Mouse (Mus musculus): ENCODE data around the gene Igsf11. TPM values are rescaled to one million over a fixed set of nuclear protein-coding genes. Genes with fewer than 3 reads are reported as not detected.
"Not testable (repeated sequence)": the region's sequence is repeated elsewhere in the genome, so short reads cannot be mapped to it uniquely, and the experiment has no call there.

Gene Igsf11
- total RNA-seq, 2 experiments from 2014 or later, result 26.1 to 27.7 TPM

DNA sequence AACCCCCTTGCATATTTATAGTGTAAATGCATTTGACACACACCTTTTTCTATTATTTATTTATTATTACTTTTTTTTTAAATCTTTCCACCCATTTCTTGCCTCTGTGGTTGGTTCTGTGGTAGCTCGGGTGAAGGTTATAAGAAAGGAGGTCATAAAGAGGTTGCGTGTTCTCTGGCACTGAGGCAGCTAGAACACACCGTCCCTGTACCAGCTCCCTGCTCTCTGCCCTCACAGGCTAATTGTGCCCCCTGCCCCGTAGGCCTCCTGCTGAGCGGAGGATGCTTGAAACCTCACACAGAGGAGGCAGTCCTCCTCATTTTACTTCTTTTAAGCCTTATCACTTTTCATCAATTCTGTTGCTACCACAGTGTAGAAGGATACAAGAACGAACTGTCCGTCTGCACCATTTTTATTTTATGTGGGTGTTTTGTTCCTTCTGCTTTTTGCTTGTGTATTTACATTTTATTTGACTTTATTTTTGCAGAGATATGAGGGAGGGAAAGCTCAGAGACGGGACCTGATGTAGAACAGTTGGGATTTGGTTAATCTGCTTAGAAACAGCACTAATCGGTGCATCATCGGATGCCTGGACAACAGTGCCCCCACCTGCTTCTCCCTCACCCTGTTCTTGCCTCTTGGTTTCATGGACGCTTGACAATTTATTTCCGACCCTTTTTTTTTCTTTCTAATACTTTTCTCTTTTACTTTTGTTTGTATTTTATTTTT lies 90.2 kb downstream of the Igsf11 start:
- no peak for DNase-seq (ENCODE audit: low spot score in 2 of 2)

DNA sequence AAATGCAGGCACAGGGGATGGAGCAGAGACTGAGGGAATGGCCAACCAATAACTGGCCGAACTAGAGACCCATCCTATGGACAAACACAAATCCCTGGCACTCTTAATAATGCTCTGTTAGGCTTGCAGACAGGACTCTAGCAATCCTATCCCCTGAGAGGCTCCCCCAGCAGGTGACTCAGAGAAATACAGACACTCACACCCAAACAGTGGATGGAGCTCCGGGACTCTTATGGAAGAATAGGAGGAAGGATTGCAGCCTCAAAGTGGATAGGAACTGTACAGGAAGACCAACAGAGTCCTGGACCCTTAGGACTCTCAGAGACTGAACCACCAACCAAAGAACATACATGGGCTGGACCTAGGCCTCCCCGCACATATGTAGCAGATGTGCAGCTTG lies 91.4 kb downstream of the Igsf11 start:
- not testable (repeated sequence) for DNase-seq (ENCODE audit: low spot score in 2 of 2)

DNA sequence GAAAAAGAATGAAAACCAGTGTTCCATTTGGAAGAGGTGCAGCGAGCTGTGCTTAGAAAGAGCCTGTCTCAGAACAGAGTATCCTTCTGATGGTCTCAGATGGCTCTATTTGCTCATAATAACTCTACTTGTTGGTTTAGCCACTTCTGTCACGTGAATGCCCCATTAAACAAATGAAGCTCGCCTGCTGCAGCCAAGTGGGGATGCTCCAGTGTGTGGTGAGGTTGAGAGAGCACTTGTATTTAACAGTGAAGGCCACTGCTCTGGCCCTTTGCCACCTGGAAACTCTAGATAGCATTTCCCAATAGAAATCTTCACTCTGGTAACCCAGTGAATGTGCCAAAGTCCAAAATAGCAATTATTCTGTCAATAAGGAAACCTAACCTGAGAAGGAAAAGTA lies 92.9 kb downstream of the Igsf11 start:
- peak; percentile 42 to 51 for DNase-seq (ENCODE audit: low spot score in 2 of 2)

DNA sequence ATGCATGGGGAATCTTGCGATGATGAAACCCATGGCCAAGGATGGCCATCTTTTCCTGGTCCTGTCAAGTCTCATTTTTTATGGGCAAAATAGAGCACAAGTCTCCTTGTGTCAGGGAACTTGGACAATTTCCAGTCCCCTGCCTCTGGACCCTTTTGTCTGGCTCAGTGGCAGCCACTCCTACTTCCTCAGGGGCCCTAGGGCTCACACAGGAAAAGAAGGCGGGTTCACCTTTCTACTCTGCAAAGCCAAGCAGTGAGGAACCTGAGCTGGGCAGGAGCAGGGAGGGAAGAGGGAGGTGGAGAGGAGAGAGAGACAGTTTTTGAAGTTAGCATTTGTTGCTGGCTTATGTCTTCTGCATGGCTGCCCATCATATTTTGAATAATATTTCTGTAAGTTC lies 93.9 kb downstream of the Igsf11 start:
- DNase-seq (ENCODE audit: low spot score in 2 of 2), result no peak

DNA sequence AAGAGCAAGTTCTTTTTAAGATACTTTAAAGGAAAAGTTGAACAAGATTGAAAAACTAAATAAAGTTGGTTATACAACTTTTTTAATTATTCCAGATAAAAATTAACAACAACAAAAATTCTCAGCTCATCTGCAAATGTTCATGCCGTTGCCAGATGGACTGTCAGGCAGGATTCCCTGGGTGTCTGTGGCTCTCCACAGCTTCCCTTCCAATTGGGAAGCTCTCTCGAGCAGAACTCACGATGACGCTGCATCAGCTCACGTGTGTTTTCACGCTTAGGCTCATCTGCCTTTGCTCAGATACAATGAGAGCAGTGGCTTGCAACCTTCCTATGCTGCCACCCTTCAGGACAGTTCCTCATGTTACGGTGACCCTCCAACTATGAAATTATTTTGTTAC lies 101.2 kb downstream of the Igsf11 start:
- DNase-seq (ENCODE audit: low spot score in 2 of 2), result peak; percentile 30 to 34

DNA sequence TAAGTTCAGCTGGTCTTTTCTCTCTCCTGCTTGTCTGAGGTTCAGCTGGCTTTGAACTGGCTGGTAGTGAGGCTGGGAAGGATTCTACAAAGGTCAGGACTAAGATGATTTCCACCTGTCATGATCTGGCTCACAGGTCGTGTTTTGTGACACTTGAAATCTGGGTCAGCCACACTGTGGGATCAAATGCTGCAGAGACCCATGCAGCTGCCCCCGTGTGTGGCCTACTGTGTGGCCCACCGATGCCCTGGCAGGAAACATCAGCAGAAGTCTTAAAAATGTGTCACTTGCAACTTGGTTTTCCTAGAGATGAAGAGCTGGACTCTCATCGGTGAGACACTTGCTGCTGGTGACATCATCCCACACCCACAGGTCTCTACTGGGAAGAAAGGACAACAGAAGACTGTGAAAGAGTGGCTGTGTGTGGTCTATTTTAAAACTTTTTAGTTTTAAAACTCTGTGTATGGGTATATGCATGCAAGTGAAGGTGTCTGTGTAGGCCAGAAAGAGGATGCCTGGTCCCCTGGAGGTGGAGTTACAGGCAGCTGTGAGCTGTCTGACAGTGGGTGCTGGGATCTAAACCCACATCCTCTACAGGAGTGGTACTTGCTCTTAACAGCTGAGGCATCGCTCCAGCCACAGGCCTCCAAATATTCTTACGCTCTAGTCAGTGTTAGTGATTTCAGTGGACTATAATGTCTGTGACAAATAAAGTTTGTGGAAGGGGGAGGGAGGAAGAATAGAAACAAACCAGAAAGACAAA lies 106.2 kb downstream of the Igsf11 start:
- DNase-seq (ENCODE audit: low spot score in 2 of 2), result no peak

DNA sequence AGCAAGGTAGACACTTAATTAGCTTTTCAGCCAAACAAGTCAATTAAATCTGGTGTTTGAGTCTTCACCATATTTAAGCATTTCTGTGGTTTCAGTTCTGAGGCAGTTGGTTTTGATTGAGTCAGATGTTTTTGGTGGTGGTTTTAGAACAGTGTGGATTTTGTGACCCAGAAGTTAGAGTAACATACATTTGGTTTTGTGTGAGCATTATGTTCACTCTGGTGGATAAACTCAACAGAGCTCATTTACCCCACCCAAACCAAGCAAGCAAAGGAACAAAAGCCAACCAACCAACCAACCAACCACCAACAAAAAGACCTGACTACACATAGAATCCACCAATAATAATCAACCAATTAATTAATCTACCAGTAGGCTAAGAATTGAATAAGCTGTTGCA lies 106.8 kb downstream of the Igsf11 start:
- no peak for DNase-seq (ENCODE audit: low spot score in 2 of 2)

DNA sequence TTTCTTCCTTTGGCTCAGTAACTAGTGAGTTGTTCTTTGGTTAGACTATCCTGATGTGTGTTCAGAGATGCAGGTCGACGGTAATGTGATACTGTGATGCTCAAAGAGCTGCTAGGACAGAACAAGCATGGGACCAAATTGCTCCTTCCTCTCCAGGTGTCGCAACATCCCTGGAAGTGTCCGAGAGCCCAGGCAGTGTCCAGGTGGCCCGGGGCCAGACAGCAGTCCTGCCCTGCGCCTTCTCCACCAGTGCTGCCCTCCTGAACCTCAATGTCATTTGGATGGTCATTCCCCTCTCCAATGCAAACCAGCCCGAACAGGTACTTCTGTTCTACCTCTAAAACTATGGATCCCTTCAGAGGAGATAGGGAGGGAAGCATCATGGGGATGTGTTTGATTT lies 114.5 kb downstream of the Igsf11 start:
- DNase-seq (ENCODE audit: low spot score in 2 of 2), result no peak

DNA sequence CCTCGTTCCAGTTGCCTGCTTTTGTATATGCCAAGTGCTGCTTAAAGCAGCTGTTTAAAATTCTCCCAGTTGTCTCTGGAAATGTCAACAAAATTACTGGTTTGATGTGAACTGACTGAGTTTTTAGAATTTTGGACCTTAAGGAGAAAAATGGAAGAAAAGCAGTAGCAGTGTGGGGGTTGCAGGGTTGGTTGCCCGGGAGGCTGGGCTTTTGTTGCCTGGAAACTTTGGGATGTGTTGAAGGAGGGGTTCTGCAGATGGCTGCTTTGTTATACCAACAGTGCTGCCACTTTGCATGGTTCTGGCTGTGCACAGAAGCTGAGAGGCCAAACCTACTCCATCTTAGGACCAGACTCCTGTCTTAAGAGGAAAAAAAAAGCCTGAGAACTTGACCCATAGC lies 127.0 kb downstream of the Igsf11 start:
- DNase-seq (ENCODE audit: low spot score in 2 of 2), result no peak

DNA sequence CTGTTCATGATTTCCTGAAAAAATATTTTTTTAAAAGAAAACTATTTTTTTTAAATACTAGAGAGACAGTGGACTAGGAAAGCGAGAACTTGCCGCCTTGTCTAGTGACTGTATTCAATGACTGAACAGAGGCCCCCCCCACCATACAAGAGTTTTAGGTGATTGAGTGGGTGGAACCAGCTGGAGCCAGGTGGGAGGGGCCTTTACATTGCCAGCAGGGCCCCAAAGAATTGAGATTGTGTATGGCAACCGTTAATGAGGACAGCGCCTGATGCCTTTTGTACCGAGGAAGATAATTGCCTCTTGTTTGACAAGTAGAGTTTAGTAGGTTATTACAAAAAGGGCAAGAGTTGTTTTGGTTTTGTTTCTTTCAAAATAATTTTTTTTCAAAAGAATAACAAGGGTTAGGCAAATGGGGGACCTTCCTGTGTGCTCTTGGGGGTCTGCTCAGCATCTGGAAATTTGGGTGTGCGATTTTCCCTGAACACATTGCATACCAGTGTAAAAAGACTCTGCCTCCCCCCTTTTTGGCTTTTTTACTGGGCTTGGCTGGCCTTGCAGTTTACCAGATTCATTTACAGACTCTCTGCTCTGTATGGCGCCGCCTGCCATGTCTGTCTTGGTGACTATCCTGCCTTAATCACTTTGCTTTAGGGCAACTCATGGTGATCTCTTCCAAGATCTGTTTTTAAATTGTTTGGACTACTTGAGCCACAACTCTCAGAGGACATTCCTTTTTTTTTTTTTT lies 133.7 kb downstream of the Igsf11 start:
- DNase-seq (ENCODE audit: low spot score in 2 of 2), result no peak

DNA sequence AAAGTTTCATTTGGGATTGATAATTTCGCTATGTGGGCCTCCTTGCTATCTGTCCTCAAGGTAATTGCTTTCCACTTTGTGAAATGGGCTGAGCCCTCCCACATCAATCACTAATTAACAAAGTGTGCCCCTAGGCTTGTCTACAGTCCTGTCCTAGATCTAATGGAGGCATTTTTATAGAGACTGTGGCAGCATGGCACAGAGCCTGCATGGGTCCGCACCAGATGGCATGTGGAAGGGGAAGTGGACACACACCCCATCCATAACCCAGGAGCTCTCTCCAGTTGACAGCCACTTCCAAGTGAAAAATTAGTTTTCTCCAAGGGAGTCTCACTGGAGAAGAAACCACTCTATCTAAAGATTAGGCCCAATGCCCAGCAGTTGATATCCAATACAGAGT lies 138.9 kb downstream of the Igsf11 start:
- no peak for DNase-seq (ENCODE audit: low spot score in 2 of 2)

DNA sequence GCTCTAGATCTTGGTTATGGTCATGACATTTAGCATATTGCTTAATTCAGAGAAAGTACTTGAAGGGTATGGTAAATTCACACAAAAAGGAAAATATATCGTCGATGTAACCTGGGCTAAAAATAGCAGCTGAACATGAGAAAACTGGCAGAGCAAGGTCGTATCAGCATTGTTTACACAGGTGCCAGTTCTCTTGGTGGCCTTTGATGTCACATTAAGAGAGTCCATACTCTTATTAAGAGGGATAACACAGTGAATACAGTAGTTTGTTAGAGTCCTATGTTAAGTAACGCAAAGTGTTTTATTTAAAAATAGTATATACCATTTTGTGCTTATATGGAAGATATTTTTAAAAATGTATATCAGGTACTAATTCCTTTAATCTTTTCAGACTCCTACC lies 144.8 kb downstream of the Igsf11 start:
- DNase-seq (ENCODE audit: low spot score in 2 of 2), result no peak

DNA sequence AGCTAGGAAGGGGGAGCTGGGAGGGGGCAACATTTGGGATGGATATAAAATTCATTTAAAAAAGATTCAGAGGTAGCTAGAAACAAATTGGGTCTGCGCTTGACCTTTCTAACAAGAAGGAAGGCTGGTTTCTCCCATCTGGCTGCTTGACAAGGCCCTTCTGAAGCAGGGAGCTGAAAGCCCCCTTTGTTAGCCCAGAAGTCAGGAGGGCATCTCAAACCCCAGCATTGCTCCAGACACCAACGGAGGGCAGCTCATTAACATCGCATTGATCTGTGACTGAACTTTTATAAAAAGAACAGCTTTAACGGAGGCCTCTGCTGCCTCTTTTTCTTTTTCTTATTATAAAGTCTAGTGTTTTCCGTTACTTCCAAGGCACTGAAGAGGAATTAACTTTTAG lies 151.9 kb downstream of the Igsf11 start:
- DNase-seq (ENCODE audit: low spot score in 2 of 2), result no peak

DNA sequence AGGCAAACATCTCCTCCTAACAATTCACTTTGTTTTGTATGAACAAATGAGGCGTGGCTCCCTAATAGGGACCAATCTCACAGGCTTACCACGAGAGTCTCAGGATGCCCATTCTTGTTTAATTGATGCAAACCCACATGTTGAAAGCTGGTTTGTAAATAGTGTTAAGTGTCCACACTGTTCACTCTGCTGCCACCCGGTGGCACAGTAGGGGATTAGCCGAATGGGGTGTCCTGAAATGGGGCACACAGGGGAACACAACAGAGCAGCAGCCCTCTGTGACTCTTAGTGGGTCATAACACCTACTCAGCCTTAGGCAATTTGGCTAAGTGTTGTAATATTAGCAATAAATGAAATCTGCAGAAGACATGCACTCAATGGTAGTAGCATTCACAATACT lies 156.4 kb downstream of the Igsf11 start:
- peak; percentile 71 to 75 for DNase-seq (ENCODE audit: low spot score in 2 of 2)

DNA sequence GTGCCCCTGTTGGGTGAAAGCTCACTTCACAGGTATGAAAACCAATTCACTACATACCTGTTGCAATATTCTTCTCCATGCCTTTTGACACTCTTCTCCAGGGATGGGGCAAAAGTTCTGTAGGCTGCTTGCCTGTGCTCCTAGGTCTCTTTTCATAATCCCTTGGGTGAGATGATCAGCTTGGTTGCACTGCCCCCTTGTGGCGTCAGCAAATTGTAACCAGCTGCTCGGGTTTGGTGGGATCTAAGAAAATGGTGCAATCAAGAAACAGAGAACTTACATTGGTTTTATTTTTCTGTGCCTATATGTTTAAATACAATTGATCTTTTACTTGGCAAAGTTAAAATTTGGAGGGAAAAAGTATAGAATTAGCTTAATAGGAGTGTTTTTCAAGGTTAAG lies 160.5 kb downstream of the Igsf11 start:
- DNase-seq (ENCODE audit: low spot score in 2 of 2), result peak; percentile 88 to 93

DNA sequence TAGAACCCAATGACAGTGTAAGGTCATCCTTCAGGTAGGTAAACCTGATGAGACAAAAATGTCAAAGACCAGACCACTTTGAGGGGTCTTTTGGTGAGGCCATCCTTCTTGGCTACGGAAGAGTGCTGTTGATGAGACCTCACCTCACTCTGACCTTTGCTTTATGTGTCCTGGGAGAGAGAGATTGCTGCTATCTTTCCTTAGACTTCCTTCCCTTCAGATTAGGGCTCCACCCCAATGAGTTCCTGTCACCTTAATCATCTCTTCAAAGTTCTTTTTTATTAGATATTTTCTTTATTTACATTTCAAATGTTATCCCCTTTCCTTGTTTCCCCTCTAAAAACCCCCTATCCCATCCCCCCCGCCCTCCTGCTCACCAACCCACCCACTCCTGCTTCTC lies 161.3 kb downstream of the Igsf11 start:
- DNase-seq (ENCODE audit: low spot score in 2 of 2), result no peak

DNA sequence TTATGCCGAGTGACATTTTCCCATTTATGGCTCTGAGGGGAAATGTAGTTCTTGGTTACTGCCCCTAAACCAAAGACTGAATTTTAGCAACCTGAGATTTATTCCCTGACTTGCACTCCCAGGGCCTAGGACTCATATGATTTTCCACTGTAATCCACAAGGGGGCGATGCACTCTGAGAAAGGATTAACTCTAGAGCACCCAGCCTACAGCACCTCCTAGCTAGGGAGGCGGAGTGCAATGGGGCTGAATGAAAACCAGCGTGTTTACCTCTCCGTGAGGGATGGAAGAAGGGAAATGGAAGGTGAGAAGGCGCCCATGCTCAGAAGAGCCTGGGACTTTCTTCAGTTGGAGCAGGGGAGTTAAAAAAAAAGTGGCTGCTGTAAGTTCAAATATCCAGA lies 163.6 kb downstream of the Igsf11 start:
- peak; percentile 50 to 62 for DNase-seq (ENCODE audit: low spot score in 2 of 2)

DNA sequence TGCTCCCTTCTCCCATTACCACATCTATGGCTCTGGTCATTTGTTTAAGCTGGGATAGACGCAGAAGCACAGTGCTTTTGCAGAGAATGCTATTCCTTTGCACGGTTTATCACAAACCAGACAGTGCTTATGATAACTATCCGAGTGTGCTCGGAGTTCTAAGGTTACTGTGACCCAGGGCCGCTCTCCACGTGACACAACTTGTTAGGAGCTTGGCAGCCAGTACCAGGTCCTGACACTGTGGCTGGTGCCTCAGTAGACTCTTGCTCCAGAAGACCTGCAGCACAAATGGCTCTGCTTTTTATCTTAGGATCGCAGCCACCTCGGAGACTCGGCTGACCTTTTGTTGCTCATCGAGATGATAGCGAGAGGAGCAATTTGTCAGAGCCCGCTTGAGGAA lies 164.5 kb downstream of the Igsf11 start:
- DNase-seq (ENCODE audit: low spot score in 2 of 2), result no peak

DNA sequence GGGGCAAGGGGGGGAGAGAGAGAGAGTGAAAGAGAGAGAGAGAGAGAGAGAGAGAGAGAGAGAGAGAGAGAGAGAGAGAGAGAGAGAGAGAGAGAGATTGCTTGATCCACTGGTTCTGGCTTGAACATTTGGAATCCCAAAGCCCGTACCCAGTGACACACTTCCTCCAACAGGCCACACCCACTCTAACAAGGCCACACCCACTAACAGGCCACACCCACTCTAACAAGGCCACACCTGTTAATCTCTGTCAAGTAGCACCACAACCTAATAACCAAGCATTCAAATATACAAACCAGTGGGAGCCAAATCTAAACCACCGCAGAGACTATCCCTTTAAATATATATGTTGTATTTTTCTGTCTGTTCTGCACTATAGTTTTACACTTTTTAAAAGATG lies 166.4 kb downstream of the Igsf11 start:
- DNase-seq (ENCODE audit: low spot score in 2 of 2), result no peak

DNA sequence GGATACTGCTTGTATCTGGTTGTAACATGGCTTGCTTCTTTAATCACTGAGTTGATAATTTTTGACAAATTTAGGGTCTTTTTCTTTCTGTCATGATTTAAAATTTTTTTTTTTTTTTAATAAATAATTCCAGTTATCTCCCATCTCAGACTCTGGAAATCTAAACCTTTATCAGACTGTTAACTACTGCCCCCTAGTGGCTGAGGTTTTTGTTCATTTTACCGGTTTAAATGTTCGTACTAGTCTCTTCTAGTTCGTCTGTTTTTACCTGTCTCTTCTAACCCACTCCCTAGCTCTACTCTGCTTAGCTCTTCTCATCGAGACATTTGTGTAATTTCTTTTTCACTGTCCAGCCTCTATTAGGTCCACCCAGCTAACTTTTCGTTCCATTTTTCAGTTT lies 170.1 kb downstream of the Igsf11 start:
- DNase-seq (ENCODE audit: low spot score in 2 of 2), result peak in 1 of 2 experiments; percentile 32

DNA sequence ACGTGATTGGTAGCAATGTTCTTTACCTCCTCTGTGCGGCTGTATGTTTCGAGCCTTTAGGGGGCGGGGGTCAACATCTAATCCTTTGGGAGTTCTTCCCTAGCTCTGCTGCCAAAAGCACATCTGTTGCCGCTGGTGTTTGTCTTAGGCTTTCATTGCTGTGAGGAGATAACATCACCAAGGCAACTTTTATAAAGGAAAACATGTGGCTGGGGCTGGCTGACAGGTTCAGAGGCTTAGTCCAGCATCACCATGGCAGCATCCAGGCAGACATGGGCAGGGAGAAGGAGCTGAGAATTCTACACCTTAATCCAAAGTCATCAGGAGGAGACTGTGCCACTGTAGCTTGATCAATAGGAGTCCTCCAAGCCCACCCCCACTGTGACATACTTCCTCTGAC lies 173.1 kb downstream of the Igsf11 start:
- no peak for DNase-seq (ENCODE audit: low spot score in 2 of 2)

DNA sequence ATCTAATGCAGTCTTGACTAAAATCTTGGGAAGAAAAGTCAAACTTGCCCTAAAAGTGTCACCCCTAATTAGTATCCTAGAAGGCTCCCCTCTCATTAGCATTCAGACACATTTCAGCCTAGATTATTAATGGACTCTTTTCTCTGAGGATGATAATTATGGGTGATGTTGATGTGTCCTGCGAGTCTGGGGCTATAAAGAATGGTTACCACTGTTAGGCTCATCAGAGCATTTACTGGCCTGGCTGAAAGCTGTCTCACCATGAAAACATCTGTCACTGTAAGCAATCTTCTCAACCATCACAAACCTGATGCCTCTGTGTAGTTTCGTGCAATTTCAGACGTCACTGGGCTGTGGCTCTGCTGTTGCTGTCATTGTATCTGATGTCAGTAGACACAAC lies 179.0 kb downstream of the Igsf11 start:
- no peak for DNase-seq (ENCODE audit: low spot score in 2 of 2)

Measured in layer of hippocampus, postnatal 10 days (tissue).